Mouse (Mus musculus): ENCODE results near the gene Trim39. TPM values are rescaled to one million over a fixed set of nuclear protein-coding genes. Genes with fewer than 3 reads are reported as not detected.

Gene Trim39
- polyA plus RNA-seq, 1 experiment from 2014 or later, result 11.7 TPM

DNA sequence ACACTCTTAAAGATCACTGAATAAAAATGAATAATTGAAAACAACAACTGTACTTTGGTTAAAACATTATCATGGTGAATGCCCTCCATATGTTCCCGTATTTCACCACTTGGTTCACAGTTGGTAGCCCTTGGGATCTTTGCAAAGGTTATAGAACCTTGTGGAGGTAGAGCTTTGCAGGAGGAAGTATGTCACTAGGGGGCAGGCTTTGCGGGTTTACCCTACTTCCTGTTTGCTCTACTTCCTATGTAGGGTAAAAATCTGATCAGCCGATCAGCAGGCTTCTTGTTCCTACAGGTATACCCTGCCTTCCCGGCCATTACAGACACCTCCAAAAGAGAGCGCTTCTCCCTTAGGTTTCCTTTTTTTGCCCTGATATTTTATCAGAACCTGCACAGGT is 6.2 kb downstream of the Trim39 start:
- H3K4me3 ChIP-seq, result no peak overlapping the region
- DNase-seq (ENCODE audit: low spot score), result no peak
- peaks cover 5% of the 10 kb centered on the region for H3K4me1 ChIP-seq
- H3K27me3 ChIP-seq (ENCODE audit: insufficient read depth, poor library complexity, severe bottlenecking), result no peaks in the 10 kb centered on the region
- H3K9me3 ChIP-seq, result no peaks in the 10 kb centered on the region
- no peak overlapping the region for H3K27ac ChIP-seq
- 75% methylated on average over 5 of the region's 5 CpGs for WGBS
- H3K36me3 ChIP-seq, result peaks cover 71% of the 10 kb centered on the region

- Histone ChIP-seq H3K27ac (no peak overlapping the region), H3K9me3 (no peaks in the 10 kb centered on the region), H3K36me3 (peaks cover 85% of the 10 kb centered on the region), H3K4me1 (no peaks in the 10 kb centered on the region), H3K4me3 (no peak overlapping the region), H3K27me3 (ENCODE audit: insufficient read depth, poor library complexity, severe bottlenecking) (no peaks in the 10 kb centered on the region)
- 89% methylated on average over 3 of the region's 3 CpGs for WGBS
- no peak for DNase-seq (ENCODE audit: low spot score)
Measured at GRCm38 (mm10) chr17:36264273-36264925, 7.6 kb downstream of the Trim39 start.

DNA sequence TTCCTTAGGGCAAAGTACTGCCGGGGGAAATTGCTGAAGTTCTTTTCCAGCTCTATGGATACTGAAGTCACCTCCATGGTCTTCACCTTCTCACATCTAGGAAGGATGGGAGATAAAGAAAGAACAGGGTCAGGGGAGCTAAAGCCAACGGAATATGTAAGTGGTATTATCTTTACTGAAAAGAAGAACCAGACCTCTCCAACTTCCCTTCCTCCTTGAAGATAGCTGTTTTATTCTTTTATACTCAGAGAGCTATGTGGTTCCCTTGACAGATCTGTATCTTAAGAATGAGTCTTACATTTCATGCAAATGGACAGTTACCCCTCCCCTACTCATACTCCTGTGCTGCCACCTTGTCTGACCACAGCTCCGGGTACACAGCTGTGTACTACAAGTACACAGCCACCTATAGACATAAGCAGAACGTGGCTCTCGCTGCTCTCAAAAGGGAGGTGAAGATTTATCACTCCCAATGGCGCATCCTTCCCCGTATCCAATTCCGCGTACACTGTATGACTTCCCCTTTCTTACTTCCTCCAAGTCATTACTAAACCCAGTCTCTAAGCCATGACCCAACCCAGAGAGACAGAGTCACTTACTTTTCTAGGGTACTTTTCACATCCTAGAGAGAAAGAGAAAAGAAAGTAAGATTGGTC is 10.4 kb downstream of the Trim39 start:
- Histone ChIP-seq H3K4me3 (no peak overlapping the region), H3K9me3 (no peaks in the 10 kb centered on the region), H3K27ac (no peak overlapping the region), H3K27me3 (ENCODE audit: insufficient read depth, poor library complexity, severe bottlenecking) (no peaks in the 10 kb centered on the region), H3K4me1 (peaks cover 4% of the 10 kb centered on the region; the same call in 1 of the 2 replicates), H3K36me3 (peaks cover 76% of the 10 kb centered on the region)
- DNase-seq (ENCODE audit: low spot score), result no peak
- 95% methylated on average over 9 of the region's 9 CpGs for WGBS

DNA sequence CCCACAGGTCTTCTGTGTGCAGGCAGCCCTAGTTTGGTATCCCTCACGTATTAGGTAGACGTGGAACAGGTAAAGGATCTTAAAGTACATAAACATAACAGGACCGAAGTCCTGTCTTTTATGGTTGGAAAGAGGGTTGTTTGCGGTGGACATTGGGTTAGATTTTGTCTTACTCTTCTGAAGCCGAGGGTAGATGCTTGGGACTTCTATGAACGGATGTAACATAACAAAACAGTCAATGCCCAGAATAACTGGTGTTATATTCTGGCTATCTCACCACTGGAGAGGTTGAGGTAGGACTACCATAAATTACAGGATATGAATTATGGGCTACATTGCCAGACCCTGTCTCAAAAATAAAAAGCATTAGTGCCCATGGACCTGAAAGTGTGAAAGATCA is 14.1 kb downstream of the Trim39 start, which contains the start of gene Rpp21:
TSS of gene Rpp21 (minus strand) at position 101 of the 400 bp plus-strand sequence.
- Histone ChIP-seq H3K4me1 (peaks cover 17% of the 10 kb centered on the region), H3K4me3 (peak within 1 kb of the TSS; percentile 82), H3K27ac (peak within 1 kb of the TSS; percentile 92), H3K36me3 (peaks cover 50% of the 10 kb centered on the region), H3K9me3 (no peaks in the 10 kb centered on the region), H3K27me3 (ENCODE audit: insufficient read depth, poor library complexity, severe bottlenecking) (no peaks in the 10 kb centered on the region)
- DNase-seq (ENCODE audit: low spot score), result no peak
- 52% methylated on average over 6 of the region's 6 CpGs for WGBS

DNA sequence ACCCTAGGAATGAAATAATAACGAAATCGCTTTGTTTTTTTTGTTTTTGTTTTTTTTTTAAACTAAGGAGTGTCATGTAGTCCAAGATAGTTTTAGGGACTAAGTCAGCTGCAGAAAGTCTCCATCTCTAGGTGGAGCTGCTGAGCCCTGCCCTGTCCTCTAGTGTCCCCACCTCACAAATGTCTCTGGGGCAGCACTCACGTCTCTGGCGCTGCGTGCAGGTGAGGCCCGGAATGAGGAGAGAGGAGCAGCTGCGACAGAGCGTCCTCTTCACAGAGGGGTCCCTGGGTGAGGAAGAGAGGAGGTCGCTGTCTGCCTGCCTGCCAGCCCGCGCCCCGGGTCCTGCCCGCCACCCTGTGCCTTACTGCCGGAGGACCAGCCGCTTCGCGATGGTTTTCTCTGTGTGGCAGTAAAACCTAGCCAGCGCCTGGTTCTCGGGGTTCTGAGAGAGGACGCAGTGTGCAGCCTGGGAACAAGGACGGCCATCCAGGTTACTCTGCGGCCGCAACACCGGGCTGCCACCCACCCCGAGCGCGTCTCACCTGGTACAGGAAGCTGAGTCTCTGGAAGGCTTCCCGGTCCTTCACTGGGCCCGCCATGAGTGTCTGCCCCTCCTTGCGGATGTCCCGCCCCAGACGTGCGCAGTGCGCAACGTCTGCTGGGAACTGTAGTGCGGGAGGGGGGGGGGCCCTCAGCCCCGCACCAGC is 14.7 kb downstream of the Trim39 start:
- WGBS, result 0% methylated on average over 37 of the region's 37 CpGs
- H3K27ac ChIP-seq, result peak overlapping the region; percentile 92
- peaks cover 18% of the 10 kb centered on the region for H3K4me1 ChIP-seq
- peak overlapping the region; percentile 82 for H3K4me3 ChIP-seq
- no peaks in the 10 kb centered on the region for H3K27me3 ChIP-seq (ENCODE audit: insufficient read depth, poor library complexity, severe bottlenecking)
- peak; percentile 87 for DNase-seq (ENCODE audit: low spot score)
- peaks cover 44% of the 10 kb centered on the region for H3K36me3 ChIP-seq
- no peaks in the 10 kb centered on the region for H3K9me3 ChIP-seq

- H3K27me3 ChIP-seq (ENCODE audit: insufficient read depth, poor library complexity, severe bottlenecking), result peaks cover 30% of the 10 kb centered on the region
- H3K36me3 ChIP-seq, result 0 out of 2 replicates have a peak, but pooled peaks cover 5% of the 10 kb centered on the region
- H3K27ac ChIP-seq, result no peak overlapping the region
- WGBS, result 48% methylated on average over 6 of the region's 6 CpGs
- H3K4me3 ChIP-seq, result no peak overlapping the region
- DNase-seq (ENCODE audit: low spot score), result no peak
- H3K9me3 ChIP-seq, result no peaks in the 10 kb centered on the region
- peaks cover 26% of the 10 kb centered on the region for H3K4me1 ChIP-seq
Measured at GRCm38 (mm10) chr17:36253087-36253600, 18.9 kb downstream of the Trim39 start.

DNA sequence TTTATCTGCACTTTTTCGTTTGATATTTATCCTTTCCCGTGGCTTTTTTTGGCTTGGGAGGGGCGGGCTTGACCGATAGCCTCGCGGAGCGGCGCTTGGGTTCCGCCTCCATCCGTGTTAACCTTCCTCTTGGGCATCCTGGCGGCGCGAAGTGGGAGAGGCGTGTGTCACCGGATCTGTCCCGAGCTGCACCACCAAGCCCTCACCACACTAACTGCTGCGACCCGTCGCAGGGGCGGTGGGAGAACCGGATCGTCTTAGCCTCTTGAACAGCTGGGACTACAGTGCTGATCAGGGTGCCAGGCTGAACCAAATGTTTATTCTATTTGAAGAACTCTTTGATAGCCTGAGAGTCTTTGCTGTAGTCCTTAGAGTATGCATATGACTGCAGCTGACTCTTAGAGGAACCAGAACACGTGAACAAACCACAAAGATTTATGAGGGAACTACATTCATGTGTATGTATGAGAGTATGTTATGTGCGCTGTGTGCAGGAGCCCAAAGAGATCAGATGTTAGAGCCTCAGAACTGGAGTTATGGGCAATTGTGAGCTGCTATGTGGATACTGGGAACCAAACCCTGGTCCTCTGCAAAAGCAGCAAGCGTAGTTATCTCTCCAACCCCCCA is 19.7 kb downstream of the Trim39 start:
- 10% methylated on average over 25 of the region's 25 CpGs for WGBS
- Histone ChIP-seq H3K27me3 (ENCODE audit: insufficient read depth, poor library complexity, severe bottlenecking) (peaks cover 33% of the 10 kb centered on the region), H3K9me3 (no peaks in the 10 kb centered on the region), H3K4me3 (peak overlapping the region; percentile 50), H3K4me1 (peaks cover 26% of the 10 kb centered on the region), H3K36me3 (0 out of 2 replicates have a peak, but pooled peaks cover 5% of the 10 kb centered on the region), H3K27ac (no peak overlapping the region; the same call in 1 of the 2 replicates)
- no peak for DNase-seq (ENCODE audit: low spot score)

DNA sequence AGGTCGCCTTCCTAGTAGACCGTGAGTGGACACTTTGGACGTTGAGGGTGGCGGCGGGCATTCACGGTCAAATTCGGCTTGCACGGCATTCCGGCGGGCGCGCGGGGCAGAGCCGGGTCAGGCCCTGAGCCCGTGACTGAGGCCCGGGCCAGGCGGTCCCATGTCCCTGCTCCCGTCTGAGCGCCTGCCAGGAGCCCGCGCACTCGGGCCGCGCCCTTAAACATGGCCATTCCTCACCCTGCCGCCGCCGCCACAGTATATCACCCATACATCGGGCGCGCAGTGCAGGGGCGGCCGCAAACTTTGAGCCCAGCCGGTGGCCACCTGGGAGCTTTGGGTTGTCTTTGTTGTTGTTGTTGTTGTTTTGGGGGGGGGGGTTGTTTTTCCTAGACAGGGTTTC is 23.2 kb downstream of the Trim39 start:
- 12% methylated on average over 33 of the region's 33 CpGs for whole genome bisulfite sequencing
- Histone ChIP-seq H3K36me3 (no peaks in the 10 kb centered on the region), H3K27me3 (ENCODE audit: insufficient read depth, poor library complexity, severe bottlenecking) (peaks cover 33% of the 10 kb centered on the region), H3K27ac (no peak overlapping the region; the same call in 1 of the 2 replicates), H3K9me3 (no peaks in the 10 kb centered on the region), H3K4me1 (peaks cover 9% of the 10 kb centered on the region; the same call in 1 of the 2 replicates), H3K4me3 (peak overlapping the region; percentile 42)
- no peak for DNase-seq (ENCODE audit: low spot score)

GRCm38 (mm10) chr17:36245741-36246140 is 26.3 kb downstream of the Trim39 start:
- 87% methylated on average over 2 of the region's 2 CpGs for WGBS
- Histone ChIP-seq H3K27me3 (ENCODE audit: insufficient read depth, poor library complexity, severe bottlenecking) (peaks cover 32% of the 10 kb centered on the region), H3K27ac (no peak overlapping the region), H3K4me1 (peaks cover 8% of the 10 kb centered on the region; the same call in 1 of the 2 replicates), H3K36me3 (no peaks in the 10 kb centered on the region), H3K9me3 (no peaks in the 10 kb centered on the region), H3K4me3 (no peak overlapping the region)
- DNase-seq (ENCODE audit: low spot score), result peak; percentile 20

- Histone ChIP-seq H3K4me1 (peaks cover 11% of the 10 kb centered on the region; the same call in 1 of the 2 replicates), H3K9me3 (no peaks in the 10 kb centered on the region), H3K27ac (no peak overlapping the region), H3K27me3 (ENCODE audit: insufficient read depth, poor library complexity, severe bottlenecking) (peaks cover 22% of the 10 kb centered on the region), H3K36me3 (no peaks in the 10 kb centered on the region), H3K4me3 (no peak overlapping the region)
- 22% methylated on average over 5 of the region's 5 CpGs for WGBS
- DNase-seq (ENCODE audit: low spot score), result peak; percentile 11
Measured at GRCm38 (mm10) chr17:36244031-36244430, 28.0 kb downstream of the Trim39 start.

DNA sequence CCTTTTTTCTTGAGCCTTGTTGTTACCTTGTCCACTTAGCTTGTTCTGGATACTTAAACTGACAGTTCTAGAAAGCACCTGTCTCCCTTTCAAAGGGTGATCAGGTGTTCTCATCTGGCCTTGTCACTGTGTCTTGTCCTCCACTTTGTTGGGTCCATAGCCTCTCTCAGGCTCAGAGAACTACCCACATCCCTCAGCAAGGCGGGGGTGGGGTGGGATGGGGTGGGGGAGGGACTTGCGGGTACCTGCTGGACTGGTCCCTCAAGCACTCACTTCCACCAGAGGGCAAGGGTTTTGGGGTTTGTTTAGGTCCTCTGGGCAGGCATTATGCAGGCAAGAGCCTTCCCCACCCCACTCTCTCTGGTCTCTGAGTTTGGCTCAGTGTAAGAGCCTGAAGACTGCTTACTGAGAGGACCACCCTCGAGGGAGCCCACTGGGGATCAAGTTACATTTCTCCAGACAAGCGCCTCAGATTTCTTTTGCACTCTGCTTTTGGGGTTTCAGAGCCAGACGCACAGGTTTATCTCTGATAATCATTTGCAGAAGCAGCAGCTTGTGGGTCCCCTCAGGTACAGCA is 31.3 kb downstream of the Trim39 start:
- no peak overlapping the region for H3K4me3 ChIP-seq
- no peaks in the 10 kb centered on the region for H3K9me3 ChIP-seq
- peak; percentile 66 for DNase-seq (ENCODE audit: low spot score)
- H3K27me3 ChIP-seq (ENCODE audit: insufficient read depth, poor library complexity, severe bottlenecking), result peaks cover 44% of the 10 kb centered on the region
- WGBS, result 11% methylated on average over 5 of the region's 5 CpGs
- H3K36me3 ChIP-seq, result no peaks in the 10 kb centered on the region
- H3K27ac ChIP-seq, result no peak overlapping the region
- H3K4me1 ChIP-seq, result peaks cover 14% of the 10 kb centered on the region; the same call in 1 of the 2 replicates

GRCm38 (mm10) chr17:36237321-36237921 is 34.6 kb downstream of the Trim39 start:
- H3K27me3 ChIP-seq (ENCODE audit: insufficient read depth, poor library complexity, severe bottlenecking), result peaks cover 70% of the 10 kb centered on the region
- H3K9me3 ChIP-seq, result no peaks in the 10 kb centered on the region
- 3% methylated on average over 27 of the region's 27 CpGs for WGBS

More at GRCm38 (mm10) chr17:36237321-36237921, 34.6 kb downstream of the Trim39 start:
- peak overlapping the region; percentile 55 for H3K4me3 ChIP-seq
- H3K27ac ChIP-seq, result peak overlapping the region; percentile 62
- no peaks in the 10 kb centered on the region for H3K36me3 ChIP-seq
- peaks cover 14% of the 10 kb centered on the region; the same call in 1 of the 2 replicates for H3K4me1 ChIP-seq
- peak; percentile 68 for DNase-seq (ENCODE audit: low spot score)

Data from heart, embryonic 10.5 days (tissue).